Mouse (Mus musculus) left cerebral cortex, adult 8-10 months (tissue): ENCODE measurements around the gene Cenpx. TPM values are rescaled to one million over a fixed set of nuclear protein-coding genes. Genes with fewer than 3 reads are reported as not detected.
A peak's percentile ranks its signal among the peaks of the same experiment; 100 is the strongest.
"Not testable (repeated sequence)": the region's sequence is repeated elsewhere in the genome, so short reads cannot be mapped to it uniquely, and the experiment has no call there.

Experiments used
- DNase-seq, 2 experiments: peaks; one replicate each; pipeline ENCODE4 v3.0.0; 2022; ENCODE audit warnings: low spot score in 2 of 2
- total RNA-seq, 4 experiments: library from RNA; stranded (reverse); gene quantifications; 2 replicates each; pipeline ENCODE4 v1.2.4; 2022

Cenpx gene
- total RNA-seq, 4 experiments from 2014 or later, result 19.2 to 23.3 (median 22.2) TPM

DNA sequence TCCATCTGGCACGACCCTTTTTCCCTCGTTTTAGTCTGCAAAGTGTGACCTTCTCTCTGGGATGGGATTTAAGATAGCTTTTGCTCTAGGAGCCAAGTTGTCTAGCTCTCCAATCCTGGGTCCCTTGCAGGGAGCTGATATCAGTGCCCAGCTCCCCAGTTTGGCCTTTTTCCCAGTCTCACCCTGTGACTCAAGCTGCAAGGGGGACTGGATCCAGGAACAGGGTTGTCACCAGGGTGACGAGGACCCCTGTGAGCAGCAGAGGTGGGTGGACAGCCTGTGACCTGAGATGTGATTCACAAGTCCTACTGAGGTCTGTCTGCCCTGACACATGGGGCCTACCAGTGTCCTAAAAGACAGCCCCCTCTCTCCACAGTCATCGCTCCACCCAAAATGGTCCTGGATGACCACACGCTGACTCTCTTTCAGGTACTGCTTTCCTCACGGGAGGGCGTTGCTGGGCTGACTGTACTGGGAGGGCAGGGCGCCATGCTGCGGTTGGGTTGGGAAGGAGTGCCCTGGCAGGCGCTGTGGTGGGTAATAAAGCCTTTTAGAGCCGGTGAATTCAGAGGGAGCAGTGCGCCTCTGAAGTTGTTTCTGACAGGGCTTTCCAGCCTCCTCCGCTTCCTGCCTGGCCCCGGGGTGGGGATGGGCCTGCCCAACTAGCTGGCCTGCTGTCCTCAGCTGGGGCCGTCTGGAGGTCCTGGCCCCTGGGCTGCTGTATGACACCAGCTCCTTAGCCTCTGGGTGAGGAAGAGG lies 9.7 kb downstream of the Cenpx start:
- no peak for DNase-seq

DNA sequence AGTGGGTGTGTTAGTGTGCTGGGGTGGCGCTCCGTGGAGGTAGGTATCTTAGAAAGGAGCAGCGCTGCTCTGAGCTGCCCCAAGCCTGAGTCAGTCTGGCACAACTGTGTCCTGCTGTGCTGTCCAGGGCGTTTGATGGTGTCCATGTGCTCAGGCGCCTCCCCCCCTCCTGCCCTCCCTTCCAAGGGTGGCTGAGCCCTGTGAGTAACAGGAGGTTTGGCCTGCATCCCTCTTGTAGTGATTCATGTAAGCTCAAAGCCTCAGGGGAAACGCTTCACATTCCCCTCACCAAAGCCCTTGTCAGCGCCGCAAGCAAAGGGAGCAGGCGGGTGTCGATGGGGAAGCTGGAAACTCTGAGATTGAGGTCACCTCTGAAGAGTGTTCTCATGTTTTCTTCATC lies 15.8 kb downstream of the Cenpx start:
- DNase-seq, result no peak

DNA sequence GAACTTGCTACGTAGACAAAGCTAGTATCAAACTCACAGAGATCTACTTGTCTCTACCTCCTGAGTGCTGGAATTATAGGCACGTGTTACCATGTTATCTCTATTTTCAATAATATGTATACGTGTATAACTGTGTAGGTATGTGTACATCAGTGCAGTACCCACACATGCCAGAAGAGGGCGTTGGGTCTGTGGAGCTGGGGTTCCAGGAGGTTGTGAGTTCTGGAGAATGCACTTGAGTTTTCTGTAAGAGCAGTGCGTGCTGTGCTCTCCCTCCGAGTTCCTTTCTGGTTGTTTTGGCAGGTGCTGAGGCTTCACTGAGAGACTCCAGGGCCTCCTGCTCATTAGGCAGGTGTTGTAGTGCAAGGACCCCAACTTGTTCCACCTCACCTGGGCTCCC lies 17.0 kb downstream of the Cenpx start:
- no peak for DNase-seq

DNA sequence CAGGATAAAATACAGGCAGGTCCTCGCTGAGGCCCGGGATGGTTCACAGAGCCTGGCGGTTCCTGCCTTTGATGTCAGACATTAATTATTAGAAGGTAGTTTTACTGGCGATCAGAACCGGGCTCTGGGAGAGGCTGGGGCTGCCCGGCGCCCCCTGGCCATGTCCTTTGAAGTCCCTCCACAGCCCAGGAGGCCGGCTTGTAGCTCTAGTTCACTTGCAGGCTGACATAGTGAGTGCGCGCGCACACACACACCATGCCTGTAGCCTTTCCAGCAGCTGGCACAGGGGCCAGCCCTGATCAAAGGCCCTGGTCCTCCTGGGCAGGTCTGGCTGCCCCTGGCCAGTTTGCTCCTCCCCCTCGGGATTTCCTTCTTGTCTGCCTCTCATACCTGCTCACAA lies 17.9 kb downstream of the Cenpx start:
- DNase-seq, result no peak

DNA sequence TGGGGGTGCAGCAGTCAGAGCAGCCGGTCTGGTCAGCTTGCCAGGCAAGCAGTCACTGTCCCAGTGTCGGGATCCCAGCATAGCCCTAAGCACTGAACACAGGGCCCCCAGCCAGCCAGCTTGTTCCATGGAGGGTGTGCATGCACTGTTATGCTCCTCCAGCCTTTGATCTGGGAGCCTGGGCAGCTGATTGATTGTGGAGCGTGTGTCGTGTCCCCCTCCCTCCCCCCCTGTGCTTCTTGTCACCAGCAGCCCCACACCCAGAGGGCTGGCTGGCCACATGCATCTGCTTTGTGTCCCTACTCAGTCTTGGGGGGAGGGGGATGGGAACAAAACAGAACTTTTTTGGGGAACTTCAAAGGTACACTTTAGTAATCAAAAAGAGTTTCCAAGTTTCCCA lies 18.4 kb downstream of the Cenpx start:
- DNase-seq, result no peak

DNA sequence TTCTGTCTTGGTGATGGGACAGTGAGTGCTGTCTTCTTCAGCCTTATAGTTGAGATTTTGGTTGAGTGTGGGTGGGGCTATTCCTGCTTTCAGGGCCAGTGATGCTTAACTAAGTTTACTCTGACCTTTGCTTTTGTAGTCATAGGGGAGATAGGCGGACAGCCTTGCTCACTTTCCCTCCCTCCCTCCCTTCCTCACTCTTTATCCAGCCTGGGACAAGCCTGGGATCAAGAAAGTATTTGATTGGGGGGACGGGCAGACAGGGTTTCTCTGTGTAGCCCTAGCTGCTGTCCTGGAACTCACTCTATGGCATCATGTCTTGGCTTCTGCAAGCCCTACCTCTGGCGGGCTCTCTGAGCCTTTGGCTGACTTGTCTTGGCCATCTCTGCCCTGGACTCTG lies 20.1 kb downstream of the Cenpx start:
- DNase-seq, result no peak

DNA sequence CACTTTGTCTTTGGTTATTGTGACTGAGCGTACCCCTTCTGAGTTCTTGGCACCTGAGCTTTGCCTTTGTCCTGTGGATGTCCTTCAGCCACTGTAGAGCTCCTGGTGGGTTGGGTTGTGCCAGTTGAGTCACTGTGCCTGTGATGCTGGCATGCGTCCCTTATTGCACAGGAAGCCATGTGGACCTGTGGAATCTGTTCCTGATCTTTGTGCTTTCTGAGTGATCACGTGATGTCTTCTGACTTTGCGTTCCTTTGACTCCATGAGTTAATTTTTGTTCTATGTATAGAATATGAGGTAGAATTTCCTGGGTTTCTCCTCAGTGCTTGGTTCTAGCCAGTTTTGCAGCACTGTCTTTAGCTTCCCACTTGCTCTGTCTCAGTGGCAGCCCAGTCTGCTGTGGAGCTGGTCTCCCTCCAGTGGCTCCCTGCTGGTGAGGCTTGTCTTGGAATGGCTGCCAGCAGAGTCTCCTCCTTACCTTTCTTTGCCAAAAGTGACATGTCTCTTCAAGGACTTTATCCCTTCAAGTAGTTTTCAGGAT lies 21.0 kb downstream of the Cenpx start:
- DNase-seq, result no peak

DNA sequence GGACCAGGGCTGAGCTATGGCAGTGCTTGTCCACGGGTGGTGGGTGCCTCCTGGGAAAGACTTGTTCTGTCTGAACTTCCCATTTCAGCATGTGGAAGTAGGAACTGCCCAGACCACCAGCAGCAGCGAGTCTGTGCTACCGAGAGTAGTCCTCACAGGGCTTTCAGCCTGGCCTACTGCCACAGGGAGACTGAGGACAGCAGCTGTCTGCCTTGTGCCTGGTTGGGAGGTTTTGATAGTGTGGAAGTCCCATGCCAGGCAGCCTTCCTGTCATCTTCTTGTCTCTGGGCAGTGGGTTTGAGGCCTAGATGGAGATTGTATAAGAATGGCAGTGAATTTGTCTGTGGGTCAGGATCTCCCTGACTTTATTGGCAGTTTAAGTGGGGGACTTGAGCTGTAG lies 24.2 kb downstream of the Cenpx start:
- DNase-seq, result no peak

DNA sequence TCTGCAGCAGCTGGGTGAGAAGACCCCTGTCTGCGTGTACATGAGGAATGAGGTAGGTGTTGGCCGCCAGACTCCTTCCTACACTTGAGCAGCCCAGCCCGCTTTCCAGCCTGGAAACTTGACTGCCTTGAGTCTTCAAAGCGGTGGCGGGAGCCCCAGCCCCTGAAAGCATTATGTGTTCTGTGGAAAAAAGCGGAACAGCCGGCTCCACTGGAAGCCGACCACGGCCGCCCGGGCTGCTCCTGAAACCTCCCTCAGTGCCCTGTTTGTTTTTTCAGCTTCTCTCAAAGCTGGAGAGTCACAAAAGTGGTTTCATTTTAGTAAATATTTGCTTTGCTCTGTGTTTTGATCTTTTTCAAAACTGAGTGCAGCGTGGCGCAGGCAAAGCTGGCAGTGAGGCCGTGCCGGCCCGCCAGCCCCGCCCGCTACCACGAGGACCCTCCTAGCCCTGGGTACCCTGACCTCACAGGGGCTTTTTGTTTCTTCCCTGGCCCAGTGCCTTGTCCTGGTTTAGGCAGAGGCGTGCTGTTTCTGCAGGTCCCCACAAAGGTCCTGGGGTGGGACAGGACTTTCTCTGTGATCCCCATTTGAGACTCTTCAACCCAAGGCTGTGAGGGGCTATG lies 26.8 kb downstream of the Cenpx start:
- DNase-seq, result no peak

DNA sequence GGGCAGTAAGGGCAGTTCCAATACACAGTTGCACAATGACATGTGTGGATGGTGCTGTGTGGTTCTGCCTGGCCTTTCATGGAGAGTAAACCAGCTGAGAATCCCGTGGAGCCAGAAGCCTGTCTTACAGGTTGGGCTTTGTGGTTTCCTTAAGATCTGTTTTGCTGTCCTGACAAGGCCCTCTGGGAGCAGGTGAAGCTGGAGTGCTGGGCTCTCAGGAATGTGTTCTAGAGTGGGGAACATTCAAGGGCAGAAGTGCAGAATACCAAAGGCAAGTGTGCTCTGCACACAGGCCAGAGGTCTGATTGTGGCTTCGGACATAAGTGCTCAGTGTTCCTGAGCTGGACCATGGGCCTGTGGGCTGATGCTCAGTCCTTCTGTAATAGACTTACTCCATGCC lies 28.9 kb downstream of the Cenpx start:
- no peak for DNase-seq

DNA sequence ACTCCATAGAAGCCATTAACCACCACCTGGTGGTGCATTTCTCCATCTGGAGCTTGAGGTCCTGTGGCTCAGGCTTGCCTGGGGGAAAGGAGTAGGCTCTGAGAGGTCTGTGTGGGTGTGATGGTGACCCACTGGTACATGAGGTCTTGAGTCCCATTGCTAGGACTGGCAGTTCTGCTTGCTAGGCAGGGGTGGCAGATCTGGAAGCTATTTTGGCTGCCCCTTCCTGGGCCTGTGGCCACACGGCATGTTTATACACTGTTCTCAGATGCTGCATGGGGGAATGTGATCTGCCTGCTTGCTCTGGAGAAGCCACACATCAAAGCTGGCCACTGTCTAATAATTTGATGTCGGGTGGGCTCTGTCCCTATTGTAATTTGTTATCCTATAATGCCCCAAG lies 29.5 kb downstream of the Cenpx start:
- DNase-seq, result no peak

DNA sequence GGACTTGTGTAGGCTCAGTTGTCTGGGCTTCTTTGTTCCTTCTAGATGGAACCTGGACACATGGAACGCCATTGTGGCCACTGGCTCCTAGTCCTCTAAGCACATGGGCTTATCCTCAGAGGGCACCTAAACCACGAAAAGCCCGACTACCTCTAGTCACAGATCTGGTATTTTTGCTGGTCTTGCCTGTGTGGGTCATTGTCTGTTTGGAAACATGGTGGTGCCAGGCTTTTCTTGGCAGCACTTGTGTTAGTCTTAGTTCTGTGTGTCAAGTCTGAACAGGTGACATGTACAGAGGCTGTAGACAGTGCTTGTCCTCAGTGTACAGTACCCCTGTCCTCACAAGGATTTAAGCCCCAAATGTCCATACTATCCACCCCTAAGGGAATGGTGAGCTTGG lies 30.0 kb downstream of the Cenpx start:
- DNase-seq, result no peak

DNA sequence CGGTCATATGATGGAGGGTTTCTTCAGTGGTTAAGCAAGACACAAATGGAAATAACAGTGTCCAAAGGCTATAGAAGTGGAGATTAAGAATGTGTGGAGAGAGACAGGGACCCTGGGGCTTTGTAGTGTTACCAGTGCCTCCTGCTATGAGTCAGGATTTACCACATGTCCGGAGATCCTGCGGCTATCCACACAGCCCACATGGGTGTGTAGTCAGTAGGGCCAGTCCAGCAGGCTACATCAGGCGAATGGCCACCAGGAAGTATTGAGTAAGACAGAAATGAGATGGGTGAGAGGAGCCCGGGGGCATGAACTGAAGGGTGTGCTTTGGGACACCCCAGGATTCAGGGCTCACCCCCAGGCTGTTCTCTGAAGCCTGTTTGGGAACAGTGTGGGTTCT lies 30.9 kb downstream of the Cenpx start:
- no peak for DNase-seq

DNA sequence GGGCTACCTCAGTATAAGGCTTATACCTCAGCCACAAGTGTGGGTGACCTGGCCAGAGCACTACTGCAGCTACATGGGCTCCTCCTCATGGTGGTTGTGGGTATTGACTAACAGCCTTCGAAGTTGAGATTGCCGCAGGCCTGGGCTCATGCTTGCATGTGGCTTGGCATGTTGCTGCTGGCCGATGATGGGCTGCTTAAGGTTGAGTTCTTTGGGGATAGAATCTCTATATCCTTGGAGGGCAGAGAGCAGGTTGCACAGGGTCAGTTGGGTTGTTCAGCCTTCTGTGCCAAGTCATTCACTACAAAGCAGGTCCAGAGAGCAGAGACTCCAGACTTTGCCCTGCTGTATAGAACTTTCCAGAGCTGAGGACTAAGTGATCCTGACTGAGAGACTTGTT lies 33.6 kb downstream of the Cenpx start:
- no peak for DNase-seq

DNA sequence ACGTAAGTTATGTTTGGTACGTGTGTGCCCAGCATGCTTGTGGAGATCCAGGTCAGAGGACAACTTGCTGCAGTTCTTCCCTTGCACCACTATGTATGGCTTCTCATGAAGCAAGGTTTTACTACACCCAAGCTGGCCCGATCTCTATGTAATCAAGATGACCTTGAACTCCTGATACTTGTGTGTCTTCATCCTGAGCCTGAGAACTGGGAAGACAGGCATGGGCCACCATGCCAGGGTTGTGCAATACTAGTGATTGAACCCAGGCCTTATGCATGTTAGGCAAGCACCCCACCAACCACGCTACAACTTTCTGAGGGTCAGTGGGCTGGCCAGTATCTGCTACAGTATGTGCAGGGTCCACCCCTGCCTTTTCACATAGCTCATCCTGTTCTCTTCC lies 36.6 kb downstream of the Cenpx start:
- DNase-seq, result no peak

DNA sequence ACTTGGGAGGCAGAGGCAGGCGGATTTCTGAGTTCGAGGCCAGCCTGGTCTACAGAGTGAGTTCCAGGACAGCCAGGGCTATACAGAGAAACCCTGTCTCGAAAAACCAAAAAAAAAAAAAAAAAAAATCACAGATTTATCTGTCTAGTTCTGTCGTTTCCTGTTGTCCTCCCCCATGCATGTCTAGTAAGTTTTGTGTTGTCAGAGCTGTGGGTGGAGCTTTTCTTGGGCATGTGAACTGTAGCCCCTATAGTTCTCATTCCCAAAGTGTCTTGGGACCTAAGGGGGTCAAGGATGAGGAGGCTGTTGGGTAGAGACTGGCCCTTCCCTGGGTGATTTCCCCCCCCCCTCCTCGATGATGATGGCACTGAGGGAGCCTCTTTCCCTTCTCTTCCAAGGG lies 37.7 kb downstream of the Cenpx start:
- DNase-seq, result not testable (repeated sequence)

DNA sequence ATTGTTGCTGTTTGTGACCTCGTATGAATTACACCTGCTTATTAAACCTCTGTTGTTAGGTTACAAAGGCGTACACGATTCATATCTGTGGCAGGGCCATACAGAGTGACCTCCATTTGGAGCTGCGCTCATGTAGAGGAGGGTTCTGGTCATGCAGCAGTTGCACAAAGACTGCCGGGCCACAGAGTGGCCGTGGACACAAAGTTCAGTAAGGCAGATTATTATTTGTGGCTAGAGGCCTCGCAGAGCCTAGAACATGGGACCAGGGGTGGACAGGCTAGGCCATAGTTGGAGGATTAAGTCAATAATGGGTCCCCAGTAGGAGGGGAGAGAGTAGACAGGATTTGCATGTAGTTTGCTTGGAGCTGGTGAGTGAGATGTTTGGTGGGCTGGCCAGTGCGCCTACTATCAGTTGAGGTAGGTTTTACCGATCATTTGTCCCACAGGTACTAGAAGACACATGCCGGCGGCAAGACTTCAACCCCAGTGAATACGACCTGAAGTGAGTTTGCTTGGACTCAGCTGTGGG lies 39.9 kb downstream of the Cenpx start:
- no peak for DNase-seq

DNA sequence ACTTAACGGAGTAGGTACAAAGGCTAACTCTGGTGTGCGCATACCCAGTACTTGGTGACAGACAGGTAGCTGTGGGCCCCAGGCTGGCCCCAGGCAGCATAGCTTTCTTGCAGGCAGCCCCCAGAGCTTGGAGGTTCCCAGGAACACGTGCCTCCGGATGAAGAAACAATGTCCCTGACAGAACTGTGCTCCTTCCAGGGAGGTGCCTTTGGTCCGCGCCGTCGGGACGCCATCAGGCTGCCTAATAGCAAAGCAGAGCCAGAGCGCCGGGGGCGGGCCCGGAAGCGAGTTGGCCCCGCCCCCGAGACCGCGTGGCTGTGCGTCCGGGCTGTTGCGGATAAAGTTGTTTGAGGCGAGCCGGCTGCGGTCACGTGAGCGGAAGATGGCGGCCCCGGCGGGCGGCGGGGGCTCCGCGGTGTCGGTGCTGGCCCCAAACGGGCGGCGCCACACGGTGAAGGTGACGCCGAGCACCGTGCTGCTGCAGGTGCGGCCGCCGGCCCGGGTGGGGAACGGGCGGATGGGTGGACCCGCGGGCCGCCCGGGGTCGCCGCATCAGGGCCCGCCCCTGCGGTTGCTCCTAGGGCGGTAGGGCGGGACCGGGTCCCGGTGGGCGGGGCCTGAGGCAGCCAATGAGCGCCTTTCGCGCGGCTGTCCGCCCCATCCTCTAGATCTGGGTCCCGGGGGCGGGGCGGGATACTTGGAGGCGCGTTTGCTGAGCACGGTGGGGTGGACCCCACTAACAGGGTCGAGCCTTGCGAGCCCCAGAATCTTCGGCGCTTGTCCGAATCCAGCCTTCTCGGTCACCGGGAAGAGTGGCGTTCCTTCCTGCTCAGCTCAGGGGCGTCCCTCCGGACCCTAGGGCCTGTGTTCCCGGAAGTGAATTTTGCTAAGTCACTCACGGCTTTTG lies 40.6 kb downstream of the Cenpx start, which contains the start of gene Aspscr1:
Aspscr1 (plus strand) TSS at position 287 of the 907 bp plus-strand sequence.
- peak; percentile 83 to 92 for DNase-seq

DNA sequence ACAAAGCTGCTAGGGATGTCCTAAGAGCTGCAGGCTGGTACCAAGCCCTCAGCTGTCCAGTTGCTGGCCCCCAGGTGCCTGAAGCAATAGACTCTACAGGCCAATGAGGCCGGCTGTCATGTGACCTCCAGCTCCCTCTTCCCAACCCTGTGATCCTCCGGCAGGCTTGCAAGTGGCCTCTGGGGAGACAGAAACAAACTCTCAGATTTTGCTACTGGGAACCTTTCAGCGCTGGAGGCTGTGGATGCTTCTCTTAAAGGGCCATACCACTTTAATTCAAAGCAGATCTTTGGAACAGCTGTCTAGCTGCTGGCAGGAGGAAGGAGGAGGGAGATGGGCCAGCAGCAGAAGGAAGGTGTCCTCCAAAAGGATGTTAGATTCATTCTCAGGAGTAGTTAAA lies 46.9 kb downstream of the Cenpx start:
- DNase-seq, result no peak

DNA sequence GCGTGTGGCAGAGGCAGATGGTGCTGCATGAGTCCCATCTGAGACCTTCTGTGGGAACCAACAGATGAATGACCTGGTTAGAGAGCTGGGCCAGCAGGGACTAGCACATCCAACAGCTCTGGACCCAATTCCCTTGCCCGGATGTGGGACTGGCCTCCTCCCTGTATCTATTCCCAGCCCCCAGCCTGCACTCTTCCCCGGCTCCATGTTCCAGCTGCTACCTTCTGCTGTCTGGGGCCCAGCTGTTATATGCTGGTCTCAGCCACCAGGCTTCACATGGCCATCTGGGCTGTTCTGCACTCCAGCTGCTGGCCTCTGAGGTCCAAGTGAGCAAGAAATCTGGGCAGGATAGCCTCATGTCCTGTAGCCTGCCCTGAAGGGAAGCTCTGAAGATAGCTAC lies 48.1 kb downstream of the Cenpx start:
- no peak for DNase-seq

DNA sequence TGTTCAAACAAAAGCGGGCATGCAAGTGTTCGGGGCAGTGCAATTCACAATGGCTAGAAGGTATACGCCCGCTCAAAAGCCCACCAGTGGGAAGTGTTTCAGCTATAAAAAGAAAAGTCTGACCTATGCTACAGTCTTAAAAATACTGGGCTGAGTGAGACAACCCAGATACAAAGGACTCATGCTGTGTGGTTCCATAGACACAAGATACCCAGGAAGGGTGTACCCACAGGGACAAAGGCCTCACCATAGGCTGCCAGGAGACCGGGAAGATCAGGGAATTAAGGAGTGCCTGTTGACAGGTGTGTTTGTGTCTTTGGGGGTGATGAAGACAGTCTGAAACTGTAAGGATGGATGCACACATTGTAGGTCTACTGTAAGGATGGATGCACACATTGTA lies 49.8 kb downstream of the Cenpx start:
- no peak for DNase-seq

DNA sequence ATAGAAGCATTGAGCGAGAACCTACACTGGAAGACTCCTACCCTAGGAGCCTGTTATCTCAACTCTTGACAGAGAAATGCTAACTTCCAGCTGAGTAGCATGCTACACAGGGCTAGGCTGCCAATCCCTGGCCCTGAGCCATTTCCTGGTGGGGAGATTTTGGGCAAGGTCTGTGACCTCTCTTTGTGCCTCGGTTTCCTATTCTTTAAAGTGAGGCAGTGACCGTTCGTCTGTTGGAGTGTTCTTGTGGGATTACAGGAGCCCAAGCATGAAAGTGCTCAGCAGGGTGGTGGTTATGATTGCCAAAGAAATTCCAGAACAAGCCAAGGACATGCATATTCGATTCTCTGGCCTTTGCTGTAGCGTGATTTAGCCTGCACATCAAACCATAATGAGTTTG lies 50.8 kb downstream of the Cenpx start:
- DNase-seq, result no peak
